Mouse (Mus musculus) kidney, embryonic 15.5 days (tissue): ENCODE measurements around the gene Crhbp. TPM values are rescaled to one million over a fixed set of nuclear protein-coding genes. Genes with fewer than 3 reads are reported as not detected.

ENCODE experiments used
- ATAC-seq: fragments of 200-750 bp; cut with Nextera tagmentation; replicated peaks from 2 replicates; pipeline ENCODE4 v1.8.0; 2017; ENCODE audit warnings: moderate TSS enrichment; ENCODE audit not compliant: low FRiP score
- H3K27ac ChIP-seq: fragments of 300-500 bp; sonication (generic); 2 replicates; pipeline ENCODE4 v1.5.1; 2015; ENCODE audit warnings: mild to moderate bottlenecking, inconsistent platforms
- H3K27me3 ChIP-seq: fragments of 300-500 bp; sonication (generic); 2 replicates; pipeline ENCODE4 v1.6.1; 2015; ENCODE audit warnings: inconsistent platforms
- H3K36me3 ChIP-seq: fragments of 300-500 bp; sonication (generic); 2 replicates; pipeline ENCODE4 v1.6.1; 2015; ENCODE audit warnings: inconsistent platforms
- H3K4me1 ChIP-seq: fragments of 300-500 bp; sonication (generic); 2 replicates; pipeline ENCODE4 v1.6.1; 2015; ENCODE audit warnings: inconsistent platforms
- H3K4me2 ChIP-seq: fragments of 300-500 bp; sonication (generic); 2 replicates; pipeline ENCODE4 v1.6.1; 2015; ENCODE audit warnings: moderate library complexity, mild to moderate bottlenecking, inconsistent platforms
- H3K4me3 ChIP-seq: fragments of 300-500 bp; sonication (generic); replicated peaks from 2 replicates; pipeline ENCODE4 v1.5.1; 2015; ENCODE audit warnings: mild to moderate bottlenecking, inconsistent platforms
- H3K9ac ChIP-seq: fragments of 300-500 bp; sonication (generic); 2 replicates; pipeline ENCODE4 v1.6.1; 2015; ENCODE audit warnings: mild to moderate bottlenecking, inconsistent platforms
- H3K9me3 ChIP-seq: fragments of 300-500 bp; sonication (generic); replicated peaks from 2 replicates; pipeline ENCODE4 v1.6.1; 2016; ENCODE audit warnings: inconsistent platforms
- WGBS: fragments of 180-500 bp; shearing (Covaris S2); methylation state at CpG from one replicate; pipeline ENCODE4 v1.1.7; 2015; ENCODE audit warnings: mixed read lengths; 5-methylcytosine and 5-hydroxymethylcytosine counted together
- polyA plus RNA-seq: library from polyadenylated mRNA; unstranded; fragments of >200 nt; fragmentation: Nextera tagmentation; extraction: Ambion mirVana; gene quantifications from 2 replicates; pipeline ENCODE4 v1.2.1, GENCODE M21; 2015

The Crhbp gene
- polyA plus RNA-seq, result 0.34 TPM in 1 of 2 replicates, not detected in the other

- ATAC-seq, result no peak
- H3K9me3 ChIP-seq, result no peaks in the 10 kb centered on the region
- H3K4me2 ChIP-seq, result peak within 1 kb of the TSS; percentile 95
- H3K27ac ChIP-seq, result no peak within 1 kb of the TSS
- H3K4me3 ChIP-seq, result peak within 1 kb of the TSS; percentile 46
- H3K4me1 ChIP-seq, result peaks cover 16% of the 10 kb centered on the region
- H3K27me3 ChIP-seq, result peaks cover 49% of the 10 kb centered on the region
- H3K9ac ChIP-seq, result peak within 1 kb of the TSS; percentile 41; the same call in 1 of the 2 replicates
- 61% methylated on average over 11 of the region's 11 CpGs for WGBS
- H3K36me3 ChIP-seq, result no peaks in the 10 kb centered on the region
Observed at GRCm38 (mm10) chr13:95444824-95445223, at the start of gene Crhbp. Gene Crhbp, minus strand, starts transcription at chr13:95444924.

DNA sequence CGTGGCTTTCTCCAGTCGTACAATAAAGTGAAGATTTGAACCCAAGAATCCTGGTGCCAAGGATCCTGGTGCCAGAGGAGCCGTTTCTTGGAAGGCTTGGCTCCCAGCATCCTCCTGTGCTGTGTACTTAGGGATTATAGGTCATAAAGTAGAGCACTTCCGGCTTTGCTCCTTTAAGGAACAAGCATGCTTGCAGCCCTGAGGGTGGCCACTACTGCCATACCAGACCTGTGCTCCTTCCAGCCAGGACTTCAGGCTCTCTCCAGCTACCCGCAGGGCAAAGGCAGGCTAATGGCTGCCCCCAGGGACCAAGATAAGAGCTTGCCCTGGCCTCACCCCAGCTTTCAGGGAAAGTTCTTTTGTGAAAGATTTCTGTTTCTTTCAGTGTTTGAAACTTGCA is 48.6 kb upstream of the Crhbp start:
- H3K9me3 ChIP-seq, result no peaks in the 10 kb centered on the region
- H3K4me2 ChIP-seq, result no peak overlapping the region
- no peak overlapping the region for H3K9ac ChIP-seq
- peaks cover 12% of the 10 kb centered on the region for H3K4me1 ChIP-seq
- no peak overlapping the region for H3K4me3 ChIP-seq
- no peak overlapping the region for H3K27ac ChIP-seq
- H3K27me3 ChIP-seq, result no peaks in the 10 kb centered on the region
- H3K36me3 ChIP-seq, result no peaks in the 10 kb centered on the region
- WGBS, result 57% methylated on average over 5 of the region's 5 CpGs
- no peak for ATAC-seq

DNA sequence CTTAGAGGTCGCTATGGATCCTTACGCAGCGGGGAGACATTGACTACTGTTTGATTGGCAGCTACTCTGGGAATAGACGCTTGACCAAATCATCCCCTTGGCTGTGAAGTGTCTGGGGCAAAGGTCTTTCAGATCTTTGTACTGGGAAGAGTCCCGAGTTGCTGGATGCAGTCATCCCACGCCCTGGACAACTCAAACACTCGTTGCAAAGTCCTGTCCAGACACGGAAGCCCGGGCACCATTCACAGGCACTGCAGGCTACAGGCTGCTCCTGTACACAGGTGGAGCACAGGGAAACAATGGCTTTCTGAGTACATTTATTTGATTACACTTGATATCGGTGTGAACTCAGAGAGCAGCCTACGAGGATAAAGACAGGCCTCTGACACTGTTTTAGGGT is 46.6 kb upstream of the Crhbp start:
- Histone ChIP-seq H3K4me3 (no peak overlapping the region), H3K27ac (no peak overlapping the region), H3K27me3 (no peaks in the 10 kb centered on the region), H3K9ac (no peak overlapping the region), H3K4me1 (peaks cover 12% of the 10 kb centered on the region), H3K36me3 (no peaks in the 10 kb centered on the region), H3K4me2 (no peak overlapping the region), H3K9me3 (no peaks in the 10 kb centered on the region)
- no peak for ATAC-seq
- 77% methylated on average over 11 of the region's 11 CpGs for WGBS

GRCm38 (mm10) chr13:95484664-95485063 is 39.9 kb upstream of the Crhbp start:
- WGBS, result 53% methylated on average over 5 of the region's 5 CpGs
- ATAC-seq, result no peak
- H3K27ac ChIP-seq, result no peak overlapping the region

DNA sequence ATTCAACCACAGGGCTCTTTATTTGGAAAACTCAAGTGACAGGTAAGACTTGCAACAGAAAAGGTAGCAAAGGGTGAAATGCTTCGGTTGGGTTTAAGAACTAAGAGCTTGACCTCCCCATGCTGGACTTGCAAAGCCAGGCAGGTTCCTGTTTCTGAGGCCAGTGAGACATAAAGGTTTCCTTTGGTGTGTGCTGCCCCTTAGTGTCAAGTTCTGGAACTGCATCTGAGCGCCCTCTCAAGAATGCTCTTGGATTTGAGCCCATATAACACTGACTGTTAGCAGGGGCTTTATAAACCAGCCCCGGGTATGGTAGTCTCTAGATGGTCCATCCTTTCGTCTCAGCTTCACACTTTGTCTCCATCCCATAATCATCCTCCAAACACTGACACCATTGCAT is 36.7 kb upstream of the Crhbp start:
- no peak overlapping the region for H3K4me3 ChIP-seq
- H3K36me3 ChIP-seq, result no peaks in the 10 kb centered on the region
- H3K27ac ChIP-seq, result no peak overlapping the region
- no peak for ATAC-seq
- no peak overlapping the region for H3K4me2 ChIP-seq
- 13% methylated on average over 4 of the region's 4 CpGs for WGBS
- H3K4me1 ChIP-seq, result no peaks in the 10 kb centered on the region
- H3K9me3 ChIP-seq, result no peaks in the 10 kb centered on the region
- H3K9ac ChIP-seq, result no peak overlapping the region
- 0 out of 2 replicates have a peak, but pooled peaks cover 4% of the 10 kb centered on the region for H3K27me3 ChIP-seq

More at GRCm38 (mm10) chr13:95484664-95485063, 39.9 kb upstream of the Crhbp start:
- no peaks in the 10 kb centered on the region for H3K36me3 ChIP-seq
- H3K4me3 ChIP-seq, result no peak overlapping the region
- H3K4me2 ChIP-seq, result no peak overlapping the region
- 0 out of 2 replicates have a peak, but pooled peaks cover 4% of the 10 kb centered on the region for H3K27me3 ChIP-seq
- H3K9me3 ChIP-seq, result no peaks in the 10 kb centered on the region
- no peaks in the 10 kb centered on the region for H3K4me1 ChIP-seq
- H3K9ac ChIP-seq, result no peak overlapping the region

DNA sequence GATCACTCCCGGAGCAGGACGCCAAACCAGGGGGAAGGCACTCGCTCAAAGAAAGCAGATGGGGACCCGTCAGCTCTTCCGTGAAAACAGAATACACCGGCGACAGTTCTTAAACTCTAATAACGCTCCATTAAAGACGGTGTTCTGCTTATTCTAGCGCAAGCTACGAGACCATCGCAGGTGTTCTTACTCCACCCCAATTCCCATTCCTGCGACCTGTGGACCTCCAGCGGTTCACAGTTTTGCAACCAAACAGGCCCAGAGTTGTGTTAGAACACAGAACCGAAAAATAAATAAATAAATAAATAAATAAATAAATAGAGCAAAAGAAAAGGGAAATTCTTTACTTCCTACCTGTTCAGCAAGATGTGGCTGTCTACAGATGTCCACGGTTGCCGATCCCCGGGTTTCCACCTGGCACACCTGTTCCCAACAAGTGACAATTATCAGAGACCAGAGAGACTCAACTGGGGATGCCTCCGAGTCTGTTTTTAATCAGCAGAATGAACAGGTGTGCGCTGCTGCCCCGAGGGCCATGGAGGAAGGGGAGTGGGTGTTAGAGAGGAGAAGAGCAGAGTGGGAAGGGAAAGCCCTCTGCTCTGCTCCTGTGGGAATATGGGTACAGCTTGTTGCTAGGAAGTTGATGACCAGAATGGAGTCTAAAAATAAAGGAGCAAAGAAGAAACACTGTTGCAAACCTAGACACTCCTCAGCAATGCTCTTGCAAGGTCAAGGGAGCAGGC is 34.1 kb upstream of the Crhbp start, which contains the start of gene S100z:
Gene S100z, minus strand, starts transcription at position 51 of the 743 bp plus-strand sequence.
- no peak within 1 kb of the TSS for H3K4me3 ChIP-seq
- 88% methylated on average over 21 of the region's 21 CpGs for WGBS
- H3K9ac ChIP-seq, result no peak within 1 kb of the TSS
- H3K27ac ChIP-seq, result no peak within 1 kb of the TSS
- no peaks in the 10 kb centered on the region for H3K9me3 ChIP-seq
- H3K4me2 ChIP-seq, result no peak within 1 kb of the TSS
- H3K4me1 ChIP-seq, result no peaks in the 10 kb centered on the region
- 0 out of 2 replicates have a peak, but pooled peaks cover 4% of the 10 kb centered on the region for H3K27me3 ChIP-seq
- no peaks in the 10 kb centered on the region for H3K36me3 ChIP-seq
- ATAC-seq, result no peak

- Histone ChIP-seq H3K27ac (no peak overlapping the region), H3K4me1 (no peaks in the 10 kb centered on the region), H3K36me3 (no peaks in the 10 kb centered on the region), H3K27me3 (no peaks in the 10 kb centered on the region), H3K4me2 (no peak overlapping the region), H3K9ac (no peak overlapping the region), H3K4me3 (no peak overlapping the region), H3K9me3 (no peaks in the 10 kb centered on the region)
- WGBS, result 80% methylated on average over 6 of the region's 6 CpGs
- no peak for ATAC-seq
Observed at GRCm38 (mm10) chr13:95477173-95477572, 32.4 kb upstream of the Crhbp start.

DNA sequence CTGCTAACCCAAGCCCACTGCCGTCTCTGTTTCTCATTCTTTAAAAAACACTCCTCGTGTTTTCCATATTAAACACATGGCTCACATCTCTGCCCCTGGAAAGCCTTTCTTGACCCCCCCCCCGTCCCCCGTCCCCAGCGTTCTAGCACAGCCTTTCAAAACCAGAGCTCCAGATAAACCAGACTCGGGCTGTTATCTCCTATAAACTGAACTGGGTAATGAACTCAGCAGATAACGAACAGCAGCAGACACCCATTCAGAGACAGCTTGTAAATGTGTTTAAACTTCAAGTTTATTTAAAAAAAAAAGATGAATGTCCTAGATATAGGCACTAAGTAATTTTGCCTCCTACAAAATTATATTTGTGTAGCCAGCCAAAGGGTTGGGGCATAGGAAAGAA is 30.4 kb upstream of the Crhbp start:
- no peak overlapping the region for H3K4me3 ChIP-seq
- H3K27me3 ChIP-seq, result no peaks in the 10 kb centered on the region
- H3K9me3 ChIP-seq, result no peaks in the 10 kb centered on the region
- no peak overlapping the region for H3K27ac ChIP-seq
- no peaks in the 10 kb centered on the region for H3K36me3 ChIP-seq
- 73% methylated on average over 7 of the region's 7 CpGs for WGBS
- H3K4me1 ChIP-seq, result no peaks in the 10 kb centered on the region
- H3K9ac ChIP-seq, result no peak overlapping the region
- no peak overlapping the region for H3K4me2 ChIP-seq
- no peak for ATAC-seq

DNA sequence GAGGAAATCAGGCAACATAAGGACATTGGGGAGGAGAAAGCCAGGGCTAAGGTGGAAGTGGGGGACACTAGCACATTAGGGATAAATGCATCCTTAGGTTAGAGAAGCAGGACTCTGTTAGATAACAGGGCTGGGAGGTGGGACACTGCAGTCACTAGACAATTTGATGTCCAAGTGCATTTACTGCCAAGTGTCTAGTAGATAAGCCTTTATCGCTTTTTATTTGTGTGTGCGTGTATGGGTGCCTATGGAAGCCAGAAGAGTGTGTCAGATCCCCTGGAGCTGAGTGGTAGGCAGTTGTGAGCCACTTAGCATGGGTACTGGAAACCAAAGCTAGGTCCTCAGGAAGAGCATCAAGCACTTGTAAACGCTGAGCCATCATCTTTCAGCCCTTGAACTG is 29.6 kb upstream of the Crhbp start:
- H3K9ac ChIP-seq, result no peak overlapping the region
- no peaks in the 10 kb centered on the region for H3K9me3 ChIP-seq
- no peak overlapping the region for H3K4me3 ChIP-seq
- H3K27ac ChIP-seq, result no peak overlapping the region
- whole genome bisulfite sequencing, result 84% methylated on average over 3 of the region's 3 CpGs
- H3K36me3 ChIP-seq, result no peaks in the 10 kb centered on the region
- no peak overlapping the region for H3K4me2 ChIP-seq
- H3K4me1 ChIP-seq, result no peaks in the 10 kb centered on the region
- ATAC-seq, result no peak
- H3K27me3 ChIP-seq, result no peaks in the 10 kb centered on the region

GRCm38 (mm10) chr13:95470970-95471369 is 26.2 kb upstream of the Crhbp start:
- no peak overlapping the region for H3K4me2 ChIP-seq
- no peaks in the 10 kb centered on the region for H3K4me1 ChIP-seq
- no peaks in the 10 kb centered on the region for H3K27me3 ChIP-seq
- no peak for ATAC-seq
- no peak overlapping the region for H3K4me3 ChIP-seq
- no peaks in the 10 kb centered on the region for H3K9me3 ChIP-seq
- no peak overlapping the region for H3K9ac ChIP-seq
- no peak overlapping the region for H3K27ac ChIP-seq
- WGBS, result 82% methylated on average over 2 of the region's 2 CpGs
- no peaks in the 10 kb centered on the region for H3K36me3 ChIP-seq

DNA sequence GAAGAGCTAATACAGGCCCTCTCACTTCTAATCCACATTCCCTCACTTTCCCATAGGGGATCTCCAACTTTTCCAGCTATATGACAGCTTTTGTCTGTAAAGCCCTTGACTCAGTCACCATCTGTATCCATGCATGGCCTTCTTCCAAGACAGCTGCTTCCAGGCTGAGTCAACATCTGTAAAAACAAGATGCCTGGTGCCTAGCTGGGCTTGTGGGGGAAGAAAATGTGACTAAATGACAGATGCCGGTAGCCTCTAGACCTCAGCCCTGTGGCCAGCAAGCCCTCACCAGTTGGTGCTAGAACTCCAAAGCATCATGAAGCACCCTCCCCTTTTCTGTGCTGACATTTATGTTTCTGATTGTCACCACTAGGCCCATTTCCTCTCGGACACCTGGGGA is 6.8 kb upstream of the Crhbp start:
- no peak overlapping the region for H3K27ac ChIP-seq
- peaks cover 3% of the 10 kb centered on the region; the same call in 1 of the 2 replicates for H3K27me3 ChIP-seq
- H3K4me1 ChIP-seq, result no peaks in the 10 kb centered on the region
- no peaks in the 10 kb centered on the region for H3K36me3 ChIP-seq
- H3K9ac ChIP-seq, result no peak overlapping the region
- H3K4me2 ChIP-seq, result no peak overlapping the region
- 74% methylated on average over 2 of the region's 2 CpGs for WGBS
- no peaks in the 10 kb centered on the region for H3K9me3 ChIP-seq
- no peak overlapping the region for H3K4me3 ChIP-seq
- ATAC-seq, result no peak

DNA sequence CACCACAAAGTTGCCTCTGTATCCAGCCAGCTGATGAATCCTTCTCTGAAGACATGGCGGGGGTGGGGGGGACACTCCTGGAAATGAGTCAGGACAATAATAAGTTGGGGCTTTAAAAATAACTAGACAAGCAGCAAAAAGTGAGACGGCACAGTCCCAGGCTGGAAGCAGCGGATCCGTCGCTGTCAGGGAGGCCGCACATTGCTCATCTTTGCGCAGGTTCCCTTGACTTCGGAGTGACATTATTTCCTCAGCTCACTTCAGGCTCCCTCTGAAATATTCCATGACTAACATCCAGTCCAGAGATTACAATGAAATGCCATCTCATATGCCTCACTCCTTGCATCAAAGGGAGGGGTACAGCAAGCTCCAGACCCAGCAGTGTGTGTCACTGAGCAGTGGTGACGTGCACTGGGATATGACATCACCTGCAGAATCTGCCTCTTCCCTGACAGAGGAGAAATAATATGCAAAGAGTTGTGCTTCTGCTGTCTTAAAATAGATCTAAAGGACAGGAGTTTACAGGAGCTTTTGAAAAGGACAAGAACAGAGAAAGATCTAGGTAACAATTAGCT is 6.0 kb upstream of the Crhbp start:
- no peaks in the 10 kb centered on the region for H3K36me3 ChIP-seq

More for the DNA sequence above, 6.0 kb upstream of the Crhbp start:
- WGBS, result 86% methylated on average over 9 of the region's 9 CpGs
- no peaks in the 10 kb centered on the region for H3K4me1 ChIP-seq
- H3K27me3 ChIP-seq, result peaks cover 8% of the 10 kb centered on the region
- no peak overlapping the region for H3K27ac ChIP-seq
- H3K9me3 ChIP-seq, result no peaks in the 10 kb centered on the region
- no peak for ATAC-seq
- no peak overlapping the region for H3K4me2 ChIP-seq
- no peak overlapping the region for H3K9ac ChIP-seq
- no peak overlapping the region for H3K4me3 ChIP-seq
